Mouse (Mus musculus): ENCODE results near the gene Rbm18.

DNA sequence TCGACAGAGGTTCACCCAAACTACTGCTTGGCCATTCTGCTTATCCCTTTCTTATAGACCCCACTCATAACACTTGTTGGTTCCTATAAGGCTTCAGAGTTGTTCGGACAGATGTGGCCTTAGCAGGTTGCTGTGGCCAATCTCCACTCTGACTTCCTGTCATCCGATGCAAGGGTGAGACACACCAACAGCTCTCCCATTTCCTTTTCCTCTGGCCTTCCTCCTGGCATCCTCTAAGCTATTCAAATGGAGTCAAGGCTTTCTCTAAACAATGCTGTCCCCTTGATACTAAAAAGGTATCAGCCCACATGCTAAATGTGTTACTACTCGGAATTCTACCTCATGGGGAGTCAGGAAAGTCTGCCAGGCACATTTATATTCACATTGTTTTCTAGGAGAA is 8.6 kb downstream of the Rbm18 start:
- TF ChIP-seq GATA1 (IDR thresholded peaks at IDR 0.05; ENCODE audit: low read length) (no peak), TAL1 (IDR thresholded peaks at IDR 0.05; ENCODE audit: low read length) (no peak)
